ENCODE assay signal across 8 mouse cellular contexts in the genomic region with DNA sequence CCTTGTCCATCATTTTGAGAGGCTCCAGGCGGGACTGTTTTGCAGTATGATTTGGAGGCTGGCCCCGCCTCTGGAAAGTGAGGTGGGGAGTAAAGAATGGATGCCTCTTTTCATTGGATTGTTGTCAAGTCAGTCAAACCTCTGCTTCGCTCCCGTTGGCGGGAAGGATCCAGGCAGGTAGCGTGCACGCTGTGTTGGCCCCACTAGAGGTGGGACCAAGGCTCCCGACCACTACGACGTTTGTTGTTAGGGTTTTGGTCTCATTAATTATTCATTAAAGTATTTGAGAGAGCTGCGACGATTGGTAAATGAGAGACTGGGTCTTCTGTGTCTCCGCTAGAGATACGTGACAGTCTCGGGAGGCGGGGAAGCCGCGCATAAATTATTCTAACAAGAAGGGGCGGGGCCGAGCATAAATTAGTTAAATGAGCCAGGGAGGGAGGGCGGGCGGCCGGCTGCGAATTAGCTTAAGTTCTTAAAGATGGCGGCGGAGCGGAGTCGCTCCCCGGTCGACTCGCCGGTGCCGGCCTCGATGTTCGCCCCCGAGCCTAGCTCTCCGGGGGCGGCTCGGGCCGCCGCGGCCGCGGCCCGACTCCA. TPM values are rescaled to one million over a fixed set of nuclear protein-coding genes. Genes with fewer than 3 reads are reported as not detected.
A peak's percentile ranks its signal among the peaks of the same experiment; 100 is the strongest.
DNase-seq lines count a peak whose midpoint lies in the region; ATAC-seq and TF ChIP-seq lines count a peak whose summit lies in the region.

A gene (plus strand): TSS at position 420 of the 597 bp plus-strand sequence.

- H3K27me3 ChIP-seq in MEL (ENCODE audit: control insufficient read depth in 1 of 2, insufficient read depth in 2 of 2, low read length in 2 of 2) = no peaks in the 10 kb centered on the region
- H3K27me3 ChIP-seq in cerebellum, adult 2 months (ENCODE audit: control insufficient read depth, insufficient read depth, low read length) = no peaks in the 10 kb centered on the region
- H3K27me3 ChIP-seq in forebrain, postnatal 0 days (ENCODE audit: insufficient read depth, low read length) = no peaks in the 10 kb centered on the region
- no peaks in the 10 kb centered on the region for H3K27me3 ChIP-seq in lung, embryonic 15.5 days

- H3K4me1 ChIP-seq in MEL (ENCODE audit: control insufficient read depth in 1 of 2, insufficient read depth in 2 of 2, low read length in 2 of 2) = peaks cover 8 to 34% of the 10 kb centered on the region in 2 experiments
- peaks cover 11% of the 10 kb centered on the region for H3K4me1 ChIP-seq in cerebellum, adult 2 months (ENCODE audit: control insufficient read depth, insufficient read depth, low read length)
- H3K4me1 ChIP-seq in forebrain, postnatal 0 days (ENCODE audit: insufficient read depth) = peaks cover 20% of the 10 kb centered on the region
- H3K4me1 ChIP-seq in lung, embryonic 15.5 days = peaks cover 43% of the 10 kb centered on the region

- peaks cover 0 to 42% of the 10 kb centered on the region in 2 experiments; a peak in 2 of 4 replicates for H3K36me3 ChIP-seq in MEL (ENCODE audit: control insufficient read depth in 1 of 2, insufficient read depth in 2 of 2, low read length in 2 of 2)
- H3K36me3 ChIP-seq in forebrain, postnatal 0 days (ENCODE audit: insufficient read depth) = no peaks in the 10 kb centered on the region
- 0 out of 2 replicates have a peak, but pooled peaks cover 2% of the 10 kb centered on the region for H3K36me3 ChIP-seq in lung, embryonic 15.5 days

- TF ChIP-seq CTCF in MEL (IDR thresholded peaks at IDR 0.05 in 2 of 3, conservative IDR thresholded peaks at IDR 0.05 in 1 of 3; ENCODE audit: control insufficient read depth in 1 of 3, insufficient read depth in 1 of 3, low read depth in 2 of 3, low read length in 3 of 3, poor library complexity in 1 of 3, severe bottlenecking in 1 of 3) = no peak
- TF ChIP-seq CTCF in cerebellum, adult 2 months (IDR thresholded peaks at IDR 0.05; ENCODE audit: borderline replicate concordance, insufficient read depth, low read depth, low read length) = no peak
- TF ChIP-seq CTCF in forebrain, postnatal 0 days (IDR thresholded peaks at IDR 0.05; ENCODE audit: low read depth) = no peak

- peak within 1 kb of the TSS; percentile 82 to 87 for H3K4me3 ChIP-seq in MEL (ENCODE audit: control insufficient read depth in 1 of 2, insufficient read depth in 1 of 2, low read depth in 2 of 2, low read length in 2 of 2)
- H3K4me3 ChIP-seq in cerebellum, adult 2 months (replicated peaks; ENCODE audit: insufficient read depth, low read depth, low read length) = peak within 1 kb of the TSS; percentile 66
- peak within 1 kb of the TSS; percentile 91 for H3K4me3 ChIP-seq in forebrain, postnatal 0 days (ENCODE audit: low read depth, low read length)
- peak within 1 kb of the TSS; percentile 93 for H3K4me3 ChIP-seq in lung, embryonic 15.5 days

- no peaks in the 10 kb centered on the region for H3K9me3 ChIP-seq in MEL (replicated peaks; ENCODE audit: insufficient read depth, low read length)
- no peaks in the 10 kb centered on the region for H3K9me3 ChIP-seq in forebrain, postnatal 0 days (ENCODE audit: low read length)
- H3K9me3 ChIP-seq in lung, embryonic 15.5 days = no peaks in the 10 kb centered on the region

- peak within 1 kb of the TSS; percentile 96 for H3K9ac ChIP-seq in MEL (ENCODE audit: control insufficient read depth, low read depth, low read length, poor library complexity, severe bottlenecking)
- peak within 1 kb of the TSS; percentile 84 for H3K9ac ChIP-seq in forebrain, postnatal 0 days
- peak within 1 kb of the TSS; percentile 91 for H3K9ac ChIP-seq in lung, embryonic 15.5 days

- WGBS in cerebellum, adult 2 months = under 1% methylated on average over 45 of the region's 45 CpGs
- under 1% methylated on average over 45 of the region's 45 CpGs for WGBS in forebrain, postnatal 0 days
- WGBS in lung, embryonic 15.5 days = under 1% methylated on average over 45 of the region's 45 CpGs

- peaks cover 61% of the 10 kb centered on the region for H3K79me2 ChIP-seq in MEL (ENCODE audit: control insufficient read depth, insufficient read depth, low read length, poor library complexity)

- peak within 1 kb of the TSS; percentile 98 for H3K4me2 ChIP-seq in forebrain, postnatal 0 days (ENCODE audit: low read depth)
- peak within 1 kb of the TSS; percentile 98 for H3K4me2 ChIP-seq in lung, embryonic 15.5 days

- no peak for TF ChIP-seq RAD21 in MEL (IDR thresholded peaks at IDR 0.05; ENCODE audit: low read depth, low read length)

- peak; percentile 100 for DNase-seq in MEL (ENCODE audit: low read depth, low spot score)
- peak; percentile 97 to 100 for DNase-seq in cerebellum, adult 2 months
- DNase-seq in forebrain, postnatal 0 days = peak; percentile 99
- peak; percentile 97 for DNase-seq in heart, postnatal 4 days
- peak; percentile 98 to 99 for DNase-seq in layer of hippocampus, adult 8-10 months (ENCODE audit: low spot score in 2 of 2)
- peak; percentile 98 for DNase-seq in ovary, adult 18-20 months (ENCODE audit: low spot score)
- peak; percentile 98 for DNase-seq in thymus, postnatal 0 days (ENCODE audit: low spot score)

- peak; percentile 97 for ATAC-seq in forebrain, postnatal 0 days
- peak; percentile 95 for ATAC-seq in lung, embryonic 15.5 days (ENCODE audit: borderline replicate concordance, extremely low read depth, low FRiP score, low TSS enrichment)

- H3K27ac ChIP-seq in MEL (ENCODE audit: control insufficient read depth, low read depth, low read length) = peak within 1 kb of the TSS; percentile 73
- 0 out of 2 replicates have a peak within 1 kb of the TSS, but pooled peaks have one; percentile 6 for H3K27ac ChIP-seq in cerebellum, adult 2 months (ENCODE audit: insufficient read depth, low read length)
- H3K27ac ChIP-seq in forebrain, postnatal 0 days (ENCODE audit: low read depth, low read length) = peak within 1 kb of the TSS; percentile 89
- H3K27ac ChIP-seq in lung, embryonic 15.5 days = peak within 1 kb of the TSS; percentile 68

- no peak for TF ChIP-seq EP300 in MEL (IDR thresholded peaks at IDR 0.05; ENCODE audit: low read depth in 1 of 2, low read length in 2 of 2)

- TF ChIP-seq POLR2A in MEL (IDR thresholded peaks at IDR 0.05; ENCODE audit: control insufficient read depth in 1 of 2, insufficient read depth in 1 of 2, low read depth in 1 of 2, low read length in 2 of 2, poor library complexity in 1 of 2) = peak; percentile 69 to 78; a peak in 3 of 4 replicates
- peak; percentile 53; the same call in 1 of the 2 replicates for TF ChIP-seq POLR2A in cerebellum, adult 2 months (IDR thresholded peaks at IDR 0.05; ENCODE audit: borderline replicate concordance, insufficient read depth, low read length)

TF ChIP-seq in MEL, 35 proteins besides CTCF, POLR2A, EP300 and RAD21:
- peak; percentile 66; the same call in 1 of the 2 replicates for TF ChIP-seq HCFC1 (IDR thresholded peaks at IDR 0.05; ENCODE audit: low read depth, low read length)
- TF ChIP-seq POLR2AphosphoS2 (IDR thresholded peaks at IDR 0.05; ENCODE audit: low read length) = no peak; the same call in 1 of the 2 replicates
- no peak for TF ChIP-seq GABPA (IDR thresholded peaks at IDR 0.05; ENCODE audit: low read depth, low read length)
- TF ChIP-seq ZNF384 (IDR thresholded peaks at IDR 0.05; ENCODE audit: low read depth, low read length) = no peak
- TF ChIP-seq SIN3A (IDR thresholded peaks at IDR 0.05; ENCODE audit: low read length) = peak; percentile 56; the same call in 1 of the 2 replicates
- TF ChIP-seq POLR2AphosphoS5 (IDR thresholded peaks at IDR 0.05; ENCODE audit: borderline replicate concordance, low read depth, low read length) = no peak
- TF ChIP-seq MYC (IDR thresholded peaks at IDR 0.05; ENCODE audit: low read depth, low read length) = peak; percentile 60; the same call in 1 of the 2 replicates
- TF ChIP-seq MAX (IDR thresholded peaks at IDR 0.05; ENCODE audit: low read length) = peak; percentile 86
- no peak for TF ChIP-seq USF1 (IDR thresholded peaks at IDR 0.05; ENCODE audit: low read depth, low read length)
- peak; percentile 60 for TF ChIP-seq NELFE (IDR thresholded peaks at IDR 0.05; ENCODE audit: low read depth, low read length)
- TF ChIP-seq BHLHE40 (IDR thresholded peaks at IDR 0.05; ENCODE audit: borderline replicate concordance, low read depth, low read length) = 0 out of 2 replicates have a peak, but pooled peaks have one; percentile 35
- TF ChIP-seq MYB (IDR thresholded peaks at IDR 0.05; ENCODE audit: low read depth, low read length) = no peak
- TF ChIP-seq JUND (IDR thresholded peaks at IDR 0.05; ENCODE audit: low read depth, low read length) = no peak
- no peak; the same call in 1 of the 2 replicates for TF ChIP-seq MXI1 (IDR thresholded peaks at IDR 0.05; ENCODE audit: low read depth, low read length)
- peak; percentile 33; the same call in 1 of the 2 replicates for TF ChIP-seq TCF12 (IDR thresholded peaks at IDR 0.05; ENCODE audit: low read depth, low read length)
- no peak for TF ChIP-seq ZC3H11A (IDR thresholded peaks at IDR 0.05; ENCODE audit: low read depth, low read length)
- peak; percentile 90; the same call in 1 of the 2 replicates for TF ChIP-seq E2F4 (IDR thresholded peaks at IDR 0.05; ENCODE audit: borderline replicate concordance, low read depth, low read length)
- no peak for TF ChIP-seq UBTF (IDR thresholded peaks at IDR 0.05; ENCODE audit: borderline replicate concordance, insufficient read depth, low read depth, low read length)
- TF ChIP-seq MEF2A (IDR thresholded peaks at IDR 0.05; ENCODE audit: extremely low read depth, insufficient replicate concordance, low read depth, low read length, poor library complexity, severe bottlenecking) = no peak
- peak; percentile 85 for TF ChIP-seq CHD2 (IDR thresholded peaks at IDR 0.05; ENCODE audit: low read length)
- TF ChIP-seq MAZ (IDR thresholded peaks at IDR 0.05; ENCODE audit: low read depth, low read length) = peak; percentile 52; the same call in 1 of the 2 replicates
- TF ChIP-seq NRF1 (IDR thresholded peaks at IDR 0.05; ENCODE audit: insufficient read depth, low read depth, low read length, poor library complexity, severe bottlenecking) = no peak

RNA-seq across cellular contexts. Expression of the gene that starts here (rescaled TPM):
- 41.9 and 50.3 TPM in 2 replicates for total RNA-seq in MEL (2012; rRNA removed)
- 10 to 100 TPM in 1 of 2 experiments, not detected in 1; 92.2 TPM for polyA plus RNA-seq in MEL (2012; ENCODE audit: insufficient read depth in 1 of 2, insufficient read length in 2 of 2, low read depth in 1 of 2, low replicate concordance in 2 of 2, missing spikeins in 1 of 2)
- polyA plus RNA-seq in cerebellum, adult 2 months (2012; rRNA removed) = 52.5 and 59.5 TPM in 2 replicates
- total RNA-seq in forebrain, postnatal 0 days (2014; rRNA removed) = 74.2 and 78.1 TPM in 2 replicates
- polyA plus RNA-seq in forebrain, postnatal 0 days (2015; fragmentation: Nextera tagmentation; extraction: Ambion mirVana) = 43.4 and 47.6 TPM in 2 replicates
- total RNA-seq in heart, postnatal 4 days (2021) = 10 to 100 TPM; 40.2 to 41.9 TPM
- 10 to 100 TPM; 49.4 to 61.5 (median 52.8) TPM for total RNA-seq in layer of hippocampus, adult 8-10 months (2022)
- polyA plus RNA-seq in lung, embryonic 15.5 days (2015; fragmentation: Nextera tagmentation; extraction: Ambion mirVana) = 34.4 and 35.1 TPM in 2 replicates
- polyA plus RNA-seq in thymus, postnatal 0 days (2015; fragmentation: Nextera tagmentation; extraction: Ambion mirVana) = 38.7 and 41.3 TPM in 2 replicates

Comparison
In these comparisons a context has a peak if more than half of its experiments do, and no peak if none do; other contexts are left out.
1. Peak in every context shown above with its lines: DNase-seq, ATAC-seq, H3K4me3 ChIP-seq and H3K27ac ChIP-seq.
2. H3K27ac ChIP-seq: peak in every context shown above with its lines; median percentile 89 in forebrain, postnatal 0 days; 73 in MEL; 68 in lung, embryonic 15.5 days; 6 in cerebellum, adult 2 months.